In the genomic region with DNA sequence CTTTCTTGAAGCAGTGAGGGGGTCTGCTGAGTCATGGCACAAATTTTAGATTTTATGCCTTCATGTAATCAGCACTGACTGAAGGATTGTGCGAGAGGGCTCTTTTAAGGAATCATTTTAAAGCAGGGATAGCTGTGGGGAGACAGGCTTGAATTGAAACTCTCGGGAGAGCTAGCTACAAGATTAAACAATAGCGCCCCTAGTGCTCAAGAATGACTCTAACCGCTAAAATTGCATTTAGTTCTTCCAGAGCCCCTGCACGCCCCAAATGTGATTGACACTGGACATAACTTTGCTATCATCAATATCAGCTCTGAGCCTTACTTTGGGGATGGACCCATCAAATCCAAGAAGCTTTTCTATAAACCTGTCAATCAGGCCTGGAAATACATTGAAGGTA, we compare ENCODE assay signal across 8 mouse cellular contexts.
A peak's percentile ranks its signal among the peaks of the same experiment; 100 is the strongest.
DNase-seq lines count a peak whose midpoint lies in the region; ATAC-seq and TF ChIP-seq lines count a peak whose summit lies in the region.
"Had no signal": no experiment of that assay in that cellular context is flagged by ENCODE, and none has a peak within 500 bp of the region (broad histone marks: within the 10 kb centered on the region; RNA-seq: fewer than 3 reads in every experiment).

No protein-coding gene starts in this region.

- ATAC-seq in kidney, postnatal 0 days (replicated peaks; ENCODE audit: low FRiP score, low read depth), result no peak; the same call in 1 of the 2 replicates

- H3K9ac ChIP-seq in kidney, postnatal 0 days (ENCODE audit: low read depth, low read length), result no peak overlapping the region
- no peak overlapping the region for H3K9ac ChIP-seq in ES-E14 (ENCODE audit: insufficient read depth, low read depth, low read length, poor library complexity, severe bottlenecking)
- H3K9ac ChIP-seq: forebrain, embryonic 12.5 days had no signal

- H3K27me3 ChIP-seq in kidney, postnatal 0 days (ENCODE audit: insufficient read depth, low read length), result no peaks in the 10 kb centered on the region
- H3K27me3 ChIP-seq: forebrain, embryonic 12.5 days had no signal

- peak overlapping the region; percentile 3; the same call in 1 of the 2 replicates for H3K4me2 ChIP-seq in kidney, postnatal 0 days (ENCODE audit: low read length)
- H3K4me2 ChIP-seq: forebrain, embryonic 12.5 days had no signal

- H3K9me3 ChIP-seq in kidney, postnatal 0 days (replicated peaks; ENCODE audit: low read length), result no peaks in the 10 kb centered on the region
- no peaks in the 10 kb centered on the region for H3K9me3 ChIP-seq in ES-E14 (ENCODE audit: control insufficient read depth, insufficient read depth, low read depth, low read length)

- H3K4me3 ChIP-seq in kidney, postnatal 0 days (replicated peaks; ENCODE audit: low read depth, low read length), result no peak overlapping the region
- no peak overlapping the region for H3K4me3 ChIP-seq in ES-E14 (ENCODE audit: insufficient read depth in 1 of 2, low read depth in 1 of 2, low read length in 2 of 2, poor library complexity in 1 of 2, severe bottlenecking in 1 of 2)
- H3K4me3 ChIP-seq in brown adipose tissue, adult 24 weeks (ENCODE audit: insufficient read depth, low read depth, low read length), result no peak overlapping the region
- H3K4me3 ChIP-seq: forebrain, embryonic 12.5 days had no signal

- TF ChIP-seq CTCF in kidney, postnatal 0 days (IDR thresholded peaks at IDR 0.05; ENCODE audit: low read depth), result peak; percentile 65

- 34% methylated on average over 5 of the region's 5 CpGs for WGBS in kidney, postnatal 0 days

- no peaks in the 10 kb centered on the region for H3K36me3 ChIP-seq in kidney, postnatal 0 days (ENCODE audit: insufficient read depth, low read length)
- H3K36me3 ChIP-seq in ES-E14 (ENCODE audit: control insufficient read depth, insufficient read depth, low read length, poor library complexity, severe bottlenecking), result no peaks in the 10 kb centered on the region
- H3K36me3 ChIP-seq: forebrain, embryonic 12.5 days had no signal

- H3K4me1 ChIP-seq in kidney, postnatal 0 days (replicated peaks; ENCODE audit: insufficient read depth, low read length), result no peaks in the 10 kb centered on the region
- H3K4me1 ChIP-seq in ES-E14 (ENCODE audit: control insufficient read depth in 2 of 2, insufficient read depth in 2 of 2, low read length in 2 of 2, poor library complexity in 1 of 2), result no peaks in the 10 kb centered on the region
- peaks cover 10% of the 10 kb centered on the region for H3K4me1 ChIP-seq in brown adipose tissue, adult 24 weeks (ENCODE audit: control insufficient read depth, insufficient read depth, insufficient read length, low read length)
- H3K4me1 ChIP-seq: forebrain, embryonic 12.5 days had no signal

- in situ Hi-C loops in ES-E14 (cut with MboI; ENCODE audit: low sequenced_read_pairs in 2 of 2, unreplicated experiment in 2 of 2), result no loop called here

- H3K27ac ChIP-seq in kidney, postnatal 0 days, result no peak overlapping the region
- H3K27ac ChIP-seq in ES-E14 (ENCODE audit: insufficient read depth, low read depth, low read length, poor library complexity, severe bottlenecking), result no peak overlapping the region
- peak overlapping the region; percentile 78 for H3K27ac ChIP-seq in brown adipose tissue, adult 24 weeks (replicated peaks; ENCODE audit: low read depth, low read length)
- H3K27ac ChIP-seq: forebrain, embryonic 12.5 days had no signal

- peak; percentile 76 for DNase-seq in kidney, postnatal 0 days (ENCODE audit: low spot score)
- no peak for DNase-seq in kidney, postnatal 14 days
- DNase-seq in ES-E14 (ENCODE audit: low read depth, low spot score), result peak; percentile 15
- DNase-seq in lung, postnatal 14 days, result peak; percentile 18
- DNase-seq in ovary, postnatal 36 days (ENCODE audit: low spot score), result no peak
- DNase-seq in left cerebral cortex, adult 8-10 months (ENCODE audit: low spot score in 2 of 2), result no peak

TF ChIP-seq in ES-E14, 5 proteins besides CTCF, POLR2A, EP300 and RAD21:
- TF ChIP-seq HCFC1 (IDR thresholded peaks at IDR 0.05; ENCODE audit: borderline replicate concordance, insufficient read depth, low read length) (no peak), CHD2 (IDR thresholded peaks at IDR 0.05; ENCODE audit: low read depth, low read length) (no peak), MAFK (IDR thresholded peaks at IDR 0.05; ENCODE audit: insufficient read depth, low read depth, low read length) (no peak)

Comparison
In these comparisons a context has a peak if more than half of its experiments do, and no peak if none do; other contexts are left out.
1. DNase-seq: peak in kidney, postnatal 0 days (single experiment), ES-E14 (single experiment) and lung, postnatal 14 days (single experiment); none in kidney, postnatal 14 days (single experiment), ovary, postnatal 36 days (single experiment) and left cerebral cortex, adult 8-10 months (0 of 2).